ENCODE assay signal across 21 mouse cellular contexts in genomic region chr3:20036069-20036468, GRCm38 (mm10). TPM values are rescaled to one million over a fixed set of nuclear protein-coding genes. Genes with fewer than 3 reads are reported as not detected.
DNase-seq lines count a peak whose midpoint lies in the region; ATAC-seq and TF ChIP-seq lines count a peak whose summit lies in the region.
"Had no signal": no experiment of that assay in that cellular context is flagged by ENCODE, and none has a peak within 500 bp of the region (broad histone marks: within the 10 kb centered on the region; RNA-seq: fewer than 3 reads in every experiment).

No protein-coding gene starts in this region.

- TF ChIP-seq EP300 in CH12.LX (IDR thresholded peaks at IDR 0.05; ENCODE audit: low read length), result no peak

- WGBS in hindbrain, embryonic 14.5 days, result 87% methylated on average over 4 of the region's 4 CpGs
- WGBS in hindbrain, embryonic 13.5 days, result 83% methylated on average over 4 of the region's 4 CpGs
- 67% methylated on average over 4 of the region's 4 CpGs for WGBS in lung, embryonic 14.5 days

- H3K4me1 ChIP-seq in hindbrain, embryonic 14.5 days (replicated peaks; ENCODE audit: control insufficient read depth, insufficient read depth, low read length), result peaks cover 11% of the 10 kb centered on the region
- peaks cover 13% of the 10 kb centered on the region for H3K4me1 ChIP-seq in hindbrain, embryonic 13.5 days (replicated peaks)
- H3K4me1 ChIP-seq in lung, embryonic 14.5 days (ENCODE audit: insufficient read depth), result 0 out of 2 replicates have a peak, but pooled peaks cover 7% of the 10 kb centered on the region
- H3K4me1 ChIP-seq in CH12.LX (ENCODE audit: control insufficient read depth in 1 of 2, insufficient read depth in 2 of 2), result peaks cover 7 to 13% of the 10 kb centered on the region in 2 experiments; a peak in 3 of 4 replicates
- H3K4me1 ChIP-seq: embryonic facial prominence, embryonic 12.5 days; intestine, embryonic 15.5 days had no signal

- DNase-seq in hindbrain, embryonic 14.5 days (ENCODE audit: low spot score), result no peak
- no peak for DNase-seq in lung, embryonic 14.5 days
- no peak for DNase-seq in lung, adult 18-20 months
- no peak for DNase-seq in CH12.LX (ENCODE audit: extremely low read depth)
- DNase-seq in NIH3T3 (ENCODE audit: low read depth), result peak; percentile 12
- DNase-seq: adrenal gland, postnatal 10 days; adrenal gland, postnatal 36 days; cerebellum, adult 18-20 months; cerebellum, adult 9-10 months; cerebellum, postnatal 14 days; forebrain, postnatal 0 days; gastrocnemius, adult 2 months; gastrocnemius, postnatal 14 days; heart, adult 11 months had no signal

- H3K9me3 ChIP-seq in hindbrain, embryonic 14.5 days (ENCODE audit: control insufficient read depth, low read length), result no peaks in the 10 kb centered on the region
- no peaks in the 10 kb centered on the region for H3K9me3 ChIP-seq in hindbrain, embryonic 13.5 days
- H3K9me3 ChIP-seq in lung, embryonic 14.5 days (ENCODE audit: low read depth, low read length), result no peaks in the 10 kb centered on the region
- no peaks in the 10 kb centered on the region for H3K9me3 ChIP-seq in CH12.LX (replicated peaks; ENCODE audit: low read length)
- H3K9me3 ChIP-seq: embryonic facial prominence, embryonic 12.5 days; forebrain, embryonic 13.5 days; intestine, embryonic 15.5 days had no signal

- no peak for TF ChIP-seq CTCF in lung, embryonic 14.5 days (IDR thresholded peaks at IDR 0.05; ENCODE audit: low read depth)
- no peak for TF ChIP-seq CTCF in CH12.LX (conservative IDR thresholded peaks at IDR 0.05 in 1 of 2, IDR thresholded peaks at IDR 0.05 in 1 of 2; ENCODE audit: low read depth in 2 of 2, low read length in 2 of 2)

- no peaks in the 10 kb centered on the region for H3K36me3 ChIP-seq in hindbrain, embryonic 14.5 days (replicated peaks; ENCODE audit: control insufficient read depth, insufficient read depth)
- H3K36me3 ChIP-seq in hindbrain, embryonic 13.5 days, result no peaks in the 10 kb centered on the region
- H3K36me3 ChIP-seq in lung, embryonic 14.5 days (ENCODE audit: insufficient read depth), result no peaks in the 10 kb centered on the region
- H3K36me3 ChIP-seq in CH12.LX (replicated peaks in 1 of 2; ENCODE audit: control insufficient read depth in 1 of 2, insufficient read depth in 1 of 2, low read length in 1 of 2), result no peaks in the 10 kb centered on the region
- H3K36me3 ChIP-seq: embryonic facial prominence, embryonic 12.5 days; intestine, embryonic 15.5 days had no signal

- no peaks in the 10 kb centered on the region for H3K27me3 ChIP-seq in hindbrain, embryonic 14.5 days (ENCODE audit: control insufficient read depth, insufficient read depth, low read length)
- no peaks in the 10 kb centered on the region for H3K27me3 ChIP-seq in hindbrain, embryonic 13.5 days
- no peaks in the 10 kb centered on the region for H3K27me3 ChIP-seq in lung, embryonic 14.5 days (ENCODE audit: insufficient read depth, low read length)
- no peaks in the 10 kb centered on the region for H3K27me3 ChIP-seq in CH12.LX (replicated peaks)
- H3K27me3 ChIP-seq: embryonic facial prominence, embryonic 12.5 days; forebrain, embryonic 13.5 days; intestine, embryonic 15.5 days; Patski had no signal

- H3K9ac ChIP-seq in hindbrain, embryonic 14.5 days, result no peak overlapping the region
- H3K9ac ChIP-seq in hindbrain, embryonic 13.5 days, result no peak overlapping the region
- no peak overlapping the region for H3K9ac ChIP-seq in lung, embryonic 14.5 days
- H3K9ac ChIP-seq in CH12.LX (ENCODE audit: insufficient read depth, low read depth), result peak overlapping the region; percentile 40; the same call in 1 of the 2 replicates
- H3K9ac ChIP-seq: embryonic facial prominence, embryonic 12.5 days; forebrain, embryonic 13.5 days; forebrain, postnatal 0 days; intestine, embryonic 15.5 days had no signal

- no peak overlapping the region for H3K27ac ChIP-seq in hindbrain, embryonic 14.5 days
- no peak overlapping the region for H3K27ac ChIP-seq in hindbrain, embryonic 13.5 days
- H3K27ac ChIP-seq in lung, embryonic 14.5 days (ENCODE audit: low read depth), result no peak overlapping the region
- no peak overlapping the region for H3K27ac ChIP-seq in CH12.LX (ENCODE audit: insufficient read depth, low read depth)
- H3K27ac ChIP-seq: embryonic facial prominence, embryonic 12.5 days; forebrain, embryonic 13.5 days; intestine, embryonic 15.5 days had no signal

- peaks cover 18% of the 10 kb centered on the region for H3K79me2 ChIP-seq in CH12.LX (replicated peaks; ENCODE audit: control insufficient read depth, extremely low read depth, insufficient read depth, poor library complexity, severe bottlenecking)

- no peak for ATAC-seq in hindbrain, embryonic 14.5 days (ENCODE audit: low FRiP score)
- no peak for ATAC-seq in hindbrain, embryonic 13.5 days (ENCODE audit: low FRiP score)
- no peak for ATAC-seq in lung, embryonic 14.5 days (ENCODE audit: insufficient read depth)
- ATAC-seq: CD4-positive, CD25-positive, alpha-beta regulatory T cell, adult 4 months; Patski had no signal

- dilution Hi-C loops in CH12.LX (cut with MboI; ENCODE audit: extremely low pct_ligation_motif_present, extremely low pct_unique_long_range_greater_than_20kb, low sequenced_read_pairs), result no loop called here

- no peak overlapping the region for H3K4me3 ChIP-seq in hindbrain, embryonic 14.5 days (replicated peaks; ENCODE audit: low read length)
- no peak overlapping the region for H3K4me3 ChIP-seq in hindbrain, embryonic 13.5 days
- no peak overlapping the region for H3K4me3 ChIP-seq in lung, embryonic 14.5 days (ENCODE audit: low read depth, low read length)
- H3K4me3 ChIP-seq in CH12.LX (replicated peaks in 1 of 3; ENCODE audit: low read depth in 2 of 3, low read length in 2 of 3, poor library complexity in 1 of 3), result no peak overlapping the region
- H3K4me3 ChIP-seq: erythroblast, embryonic 14.5 days had no signal

- in situ Hi-C loops in CH12.LX (cut with MboI; ENCODE audit: low pct_ligation_motif_present, low pct_unique_long_range_greater_than_20kb, low sequenced_read_pairs), result no loop called here

- H3K4me2 ChIP-seq in hindbrain, embryonic 14.5 days (replicated peaks), result peak overlapping the region; percentile 71; the same call in 1 of the 2 replicates
- no peak overlapping the region for H3K4me2 ChIP-seq in hindbrain, embryonic 13.5 days
- H3K4me2 ChIP-seq in lung, embryonic 14.5 days, result 0 out of 2 replicates have a peak overlapping the region, but pooled peaks have one; percentile 83
- H3K4me2 ChIP-seq in CH12.LX (ENCODE audit: insufficient read depth, low read depth, poor library complexity, severe bottlenecking), result no peak overlapping the region

- no peak for TF ChIP-seq POLR2A in CH12.LX (IDR thresholded peaks at IDR 0.05; ENCODE audit: low read depth, low read length)

- TF ChIP-seq RAD21 in CH12.LX (IDR thresholded peaks at IDR 0.05; ENCODE audit: low read depth, low read length), result no peak

TF ChIP-seq in CH12.LX, 34 proteins besides CTCF, POLR2A, EP300 and RAD21:
- TF ChIP-seq MAFK (IDR thresholded peaks at IDR 0.05; ENCODE audit: insufficient replicate concordance, low read length) (no peak), USF1 (IDR thresholded peaks at IDR 0.05; ENCODE audit: low read depth, low read length) (no peak), MAX (IDR thresholded peaks at IDR 0.05; ENCODE audit: low read length) (no peak), BHLHE40 (IDR thresholded peaks at IDR 0.05; ENCODE audit: low read depth, low read length) (no peak), JUND (conservative IDR thresholded peaks at IDR 0.05; ENCODE audit: low read depth, low read length) (no peak), MEF2A (IDR thresholded peaks at IDR 0.05; ENCODE audit: borderline replicate concordance, low read depth, low read length) (no peak), MXI1 (IDR thresholded peaks at IDR 0.05; ENCODE audit: low read depth, low read length) (no peak), PAX5 (IDR thresholded peaks at IDR 0.05; ENCODE audit: low read length) (no peak), MYC (IDR thresholded peaks at IDR 0.05; ENCODE audit: low read depth, low read length) (no peak), ELF1 (IDR thresholded peaks at IDR 0.05; ENCODE audit: low read depth, low read length) (no peak), CHD1 (IDR thresholded peaks at IDR 0.05; ENCODE audit: low read depth, low read length) (no peak), GABPA (IDR thresholded peaks at IDR 0.05; ENCODE audit: insufficient replicate concordance, low read depth, low read length) (no peak), RCOR1 (conservative IDR thresholded peaks at IDR 0.05; ENCODE audit: low read depth, low read length) (no peak)
TF ChIP-seq in CH12.LX: peak in this region for 0.

RNA-seq across cellular contexts. Expression of gene Hps3, which starts 1.0 kb away (rescaled TPM):
- polyA plus RNA-seq in hindbrain, embryonic 14.5 days (2014; fragmentation: Nextera tagmentation; extraction: Ambion mirVana), result 13.8 and 14.4 TPM in 2 replicates
- polyA plus RNA-seq in hindbrain, embryonic 13.5 days (2015; fragmentation: Nextera tagmentation; extraction: Ambion mirVana), result 13.3 and 13.8 TPM in 2 replicates
- polyA plus RNA-seq in lung, embryonic 14.5 days (2014; fragmentation: Nextera tagmentation; extraction: Ambion mirVana), result 12.4 and 12.8 TPM in 2 replicates
- total RNA-seq in CH12.LX (2012; rRNA removed) (17.4 and 18.2 TPM in 2 replicates), CH12.LX (2014; rRNA removed) (37.3 and 40.7 TPM in 2 replicates)
- 27.2 and 31.8 TPM in 2 replicates for polyA plus RNA-seq in CH12.LX (2012; ENCODE audit: insufficient read length, low read depth)

RNA-seq across cellular contexts. Expression of gene Hltf, which starts 21.5 kb away (rescaled TPM):
- 21.5 and 22.3 TPM in 2 replicates for polyA plus RNA-seq in hindbrain, embryonic 14.5 days (2014; fragmentation: Nextera tagmentation; extraction: Ambion mirVana)
- polyA plus RNA-seq in hindbrain, embryonic 13.5 days (2015; fragmentation: Nextera tagmentation; extraction: Ambion mirVana), result 20.1 and 21.6 TPM in 2 replicates
- 22.7 and 25.6 TPM in 2 replicates for polyA plus RNA-seq in lung, embryonic 14.5 days (2014; fragmentation: Nextera tagmentation; extraction: Ambion mirVana)
- total RNA-seq in CH12.LX (2012; rRNA removed) (18.9 and 20.6 TPM in 2 replicates), CH12.LX (2014; rRNA removed) (37.1 and 45.4 TPM in 2 replicates)
- 19.4 and 20.2 TPM in 2 replicates for polyA plus RNA-seq in CH12.LX (2012; ENCODE audit: insufficient read length, low read depth)

Comparison
In these comparisons a context has a peak if more than half of its experiments do, and no peak if none do; other contexts are left out.
1. H3K4me2 ChIP-seq: peak in hindbrain, embryonic 14.5 days (single experiment) and lung, embryonic 14.5 days (single experiment); none in hindbrain, embryonic 13.5 days (single experiment) and CH12.LX (single experiment).